Mouse (Mus musculus): ENCODE data around the gene Creg1. TPM values are rescaled to one million over a fixed set of nuclear protein-coding genes. Genes with fewer than 3 reads are reported as not detected.
A peak's percentile ranks its signal among the peaks of the same experiment; 100 is the strongest.

The Creg1 gene
- polyA plus RNA-seq, 1 experiment from 2014 or later, result 334 TPM

DNA sequence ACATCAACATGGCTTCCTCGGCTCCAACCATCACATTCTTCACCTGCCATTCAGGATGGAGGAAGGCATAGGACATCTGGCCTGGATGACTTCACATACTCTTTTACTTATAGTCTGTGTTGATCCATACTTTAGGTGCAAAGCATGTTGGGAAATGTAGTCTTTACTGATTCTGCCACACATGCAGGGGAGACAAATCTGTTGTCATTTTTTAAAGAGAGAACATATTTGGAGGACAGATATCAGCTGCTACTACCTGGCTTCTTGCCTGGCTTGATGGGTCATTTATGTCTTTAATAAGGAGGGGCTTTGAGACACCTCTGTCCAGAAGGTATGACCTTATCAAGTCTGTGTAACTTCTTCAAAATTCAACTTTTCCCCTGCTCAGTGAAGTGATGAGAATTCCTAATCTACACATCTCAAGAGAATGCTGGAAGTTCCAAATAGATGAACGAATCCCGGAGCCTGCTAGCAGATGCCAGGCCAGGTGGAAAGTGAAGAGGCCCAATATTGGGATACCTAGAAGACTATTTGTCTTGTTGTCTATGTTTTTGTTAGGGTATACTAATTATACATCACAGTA, 35.4 kb upstream of the Creg1 start:
- Histone ChIP-seq H3K4me1 (replicated peaks) (peaks cover 7% of the 10 kb centered on the region; the same call in 1 of the 2 replicates), H3K36me3 (replicated peaks) (no peaks in the 10 kb centered on the region)

GRCm38 (mm10) chr1:165730129-165730528, 33.4 kb upstream of the Creg1 start:
- no peak for ATAC-seq (ENCODE audit: insufficient read depth)
- no peak overlapping the region for H3K4me3 ChIP-seq (replicated peaks)
- H3K27ac ChIP-seq (replicated peaks), result no peak overlapping the region
- H3K9ac ChIP-seq, result no peak overlapping the region
- H3K4me1 ChIP-seq (replicated peaks), result peaks cover 2% of the 10 kb centered on the region; the same call in 1 of the 2 replicates
- H3K36me3 ChIP-seq (replicated peaks), result no peaks in the 10 kb centered on the region
- H3K4me2 ChIP-seq, result no peak overlapping the region
- WGBS (ENCODE audit: insufficient replicate concordance), result 14% methylated on average over 1 of the region's 1 CpGs
- no peaks in the 10 kb centered on the region for H3K9me3 ChIP-seq (replicated peaks)
- H3K27me3 ChIP-seq, result no peaks in the 10 kb centered on the region

More for the DNA sequence above, 35.4 kb upstream of the Creg1 start:
- WGBS (ENCODE audit: insufficient replicate concordance), result 65% methylated on average over 3 of the region's 3 CpGs
- no peaks in the 10 kb centered on the region for H3K27me3 ChIP-seq
- H3K9me3 ChIP-seq (replicated peaks), result no peaks in the 10 kb centered on the region
- no peak overlapping the region for H3K27ac ChIP-seq (replicated peaks)
- H3K4me3 ChIP-seq (replicated peaks), result no peak overlapping the region
- H3K4me2 ChIP-seq, result no peak overlapping the region
- no peak for ATAC-seq (ENCODE audit: insufficient read depth)
- no peak overlapping the region for H3K9ac ChIP-seq

DNA sequence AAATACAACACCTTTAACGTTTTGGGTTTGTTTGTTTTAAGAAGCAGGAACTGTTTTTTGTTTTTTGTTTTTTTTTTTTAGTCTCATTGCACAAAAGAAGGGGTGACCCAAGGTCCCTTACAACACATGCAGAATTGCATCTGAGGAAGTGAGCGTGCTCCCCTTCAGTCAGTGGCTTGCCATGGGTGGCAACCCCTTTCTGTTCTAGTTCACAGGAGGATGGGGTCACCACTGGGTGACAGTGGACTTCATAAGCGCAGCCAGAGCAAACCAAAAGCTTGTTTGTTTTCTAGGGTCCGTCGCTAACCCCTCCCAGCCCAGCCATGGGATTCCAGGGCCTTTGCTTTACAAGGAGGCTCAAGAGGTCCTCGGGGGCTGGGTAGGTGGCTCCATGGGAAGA, 32.0 kb upstream of the Creg1 start:
- Histone ChIP-seq H3K36me3 (replicated peaks) (no peaks in the 10 kb centered on the region), H3K27me3 (no peaks in the 10 kb centered on the region), H3K27ac (replicated peaks) (no peak overlapping the region), H3K9ac (no peak overlapping the region), H3K4me2 (no peak overlapping the region), H3K4me3 (replicated peaks) (no peak overlapping the region), H3K4me1 (replicated peaks) (peaks cover 9% of the 10 kb centered on the region), H3K9me3 (replicated peaks) (no peaks in the 10 kb centered on the region)
- 59% methylated on average over 6 of the region's 6 CpGs for WGBS (ENCODE audit: insufficient replicate concordance)
- no peak for ATAC-seq (ENCODE audit: insufficient read depth)

GRCm38 (mm10) chr1:165734840-165735239, 28.7 kb upstream of the Creg1 start:
- H3K4me1 ChIP-seq (replicated peaks), result peaks cover 13% of the 10 kb centered on the region
- WGBS (ENCODE audit: insufficient replicate concordance), result 68% methylated on average over 2 of the region's 2 CpGs

GRCm38 (mm10) chr1:165735826-165736818, 27.4 kb upstream of the Creg1 start:
- Histone ChIP-seq H3K4me2 (peak overlapping the region; percentile 23; the same call in 1 of the 2 replicates), H3K27me3 (no peaks in the 10 kb centered on the region), H3K4me3 (replicated peaks) (no peak overlapping the region), H3K9ac (no peak overlapping the region), H3K4me1 (replicated peaks) (peaks cover 13% of the 10 kb centered on the region), H3K36me3 (replicated peaks) (no peaks in the 10 kb centered on the region), H3K9me3 (replicated peaks) (no peaks in the 10 kb centered on the region), H3K27ac (replicated peaks) (no peak overlapping the region)
- peak; percentile 37; the same call in 1 of the 2 replicates for ATAC-seq (ENCODE audit: insufficient read depth)
- 25% methylated on average over 20 of the region's 20 CpGs for WGBS (ENCODE audit: insufficient replicate concordance)

More at GRCm38 (mm10) chr1:165734840-165735239, 28.7 kb upstream of the Creg1 start:
- Histone ChIP-seq H3K9ac (no peak overlapping the region), H3K36me3 (replicated peaks) (no peaks in the 10 kb centered on the region), H3K4me3 (replicated peaks) (no peak overlapping the region), H3K27ac (replicated peaks) (no peak overlapping the region), H3K4me2 (no peak overlapping the region), H3K27me3 (no peaks in the 10 kb centered on the region), H3K9me3 (replicated peaks) (no peaks in the 10 kb centered on the region)
- ATAC-seq (ENCODE audit: insufficient read depth), result no peak

- Histone ChIP-seq H3K27ac (replicated peaks) (no peak overlapping the region), H3K36me3 (replicated peaks) (no peaks in the 10 kb centered on the region), H3K9ac (no peak overlapping the region), H3K27me3 (no peaks in the 10 kb centered on the region), H3K4me1 (replicated peaks) (peaks cover 13% of the 10 kb centered on the region), H3K4me2 (no peak overlapping the region), H3K9me3 (replicated peaks) (no peaks in the 10 kb centered on the region), H3K4me3 (replicated peaks) (no peak overlapping the region)
- ATAC-seq (ENCODE audit: insufficient read depth), result no peak
- 42% methylated on average over 5 of the region's 5 CpGs for WGBS (ENCODE audit: insufficient replicate concordance)
These were observed 26.1 kb upstream of the Creg1 start for GRCm38 (mm10) chr1:165737451-165737850.

DNA sequence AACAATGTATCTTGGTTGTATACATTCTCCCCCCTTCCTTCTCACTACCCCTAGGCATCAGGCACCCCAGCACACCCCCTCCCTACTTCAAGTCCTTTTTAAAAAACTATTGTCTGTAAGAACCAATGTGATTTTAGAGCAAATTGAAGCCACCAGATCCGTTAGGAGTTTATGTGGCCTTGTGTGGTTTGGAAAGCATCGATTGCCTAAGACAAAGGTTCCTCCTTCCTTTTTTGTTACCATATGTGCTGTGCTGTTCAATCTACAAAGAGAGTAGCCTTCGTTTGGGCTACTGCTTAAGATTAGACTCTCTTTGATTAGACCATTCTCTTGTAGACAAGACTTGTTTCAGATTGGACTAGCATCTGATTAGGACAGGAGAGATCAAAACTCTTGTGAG, 25.7 kb upstream of the Creg1 start:
- no peak overlapping the region for H3K9ac ChIP-seq
- 20% methylated on average over 3 of the region's 3 CpGs for WGBS (ENCODE audit: insufficient replicate concordance)
- H3K4me2 ChIP-seq, result no peak overlapping the region
- H3K9me3 ChIP-seq (replicated peaks), result no peaks in the 10 kb centered on the region
- H3K4me1 ChIP-seq (replicated peaks), result peaks cover 13% of the 10 kb centered on the region
- H3K4me3 ChIP-seq (replicated peaks), result no peak overlapping the region
- no peaks in the 10 kb centered on the region for H3K27me3 ChIP-seq
- H3K27ac ChIP-seq (replicated peaks), result no peak overlapping the region
- no peaks in the 10 kb centered on the region for H3K36me3 ChIP-seq (replicated peaks)
- no peak for ATAC-seq (ENCODE audit: insufficient read depth)

GRCm38 (mm10) chr1:165738985-165739384, 24.6 kb upstream of the Creg1 start:
- 59% methylated on average over 1 of the region's 1 CpGs for WGBS (ENCODE audit: insufficient replicate concordance)
- Histone ChIP-seq H3K27ac (replicated peaks) (no peak overlapping the region), H3K27me3 (no peaks in the 10 kb centered on the region), H3K4me2 (no peak overlapping the region), H3K9me3 (replicated peaks) (no peaks in the 10 kb centered on the region), H3K36me3 (replicated peaks) (no peaks in the 10 kb centered on the region), H3K4me3 (replicated peaks) (no peak overlapping the region), H3K9ac (no peak overlapping the region), H3K4me1 (replicated peaks) (peaks cover 13% of the 10 kb centered on the region)
- ATAC-seq (ENCODE audit: insufficient read depth), result no peak

DNA sequence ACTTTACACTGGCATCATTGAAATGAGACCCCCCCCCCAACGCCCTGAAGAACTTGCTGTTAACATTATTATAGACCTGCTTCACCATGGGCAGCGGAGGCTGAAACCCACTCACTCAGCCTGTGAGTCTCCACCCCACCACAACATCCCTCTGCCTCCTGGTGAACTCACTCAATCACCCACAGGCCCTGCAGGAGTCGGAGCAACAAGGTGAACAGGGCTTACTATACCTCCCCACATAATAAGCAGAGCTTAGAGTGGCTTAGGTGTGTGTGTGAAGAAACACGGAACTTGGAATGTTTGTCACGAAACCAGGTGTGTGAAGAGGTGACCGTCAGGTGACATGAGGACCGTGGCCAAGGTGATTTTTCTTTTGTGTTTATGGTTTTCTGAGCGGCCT, 21.6 kb upstream of the Creg1 start:
- Histone ChIP-seq H3K9ac (no peak overlapping the region), H3K4me2 (no peak overlapping the region), H3K27ac (replicated peaks) (no peak overlapping the region), H3K4me1 (replicated peaks) (no peaks in the 10 kb centered on the region), H3K36me3 (replicated peaks) (no peaks in the 10 kb centered on the region), H3K9me3 (replicated peaks) (no peaks in the 10 kb centered on the region), H3K4me3 (replicated peaks) (no peak overlapping the region), H3K27me3 (0 out of 2 replicates have a peak, but pooled peaks cover 1% of the 10 kb centered on the region)
- ATAC-seq (ENCODE audit: insufficient read depth), result no peak
- WGBS (ENCODE audit: insufficient replicate concordance), result 63% methylated on average over 8 of the region's 8 CpGs

GRCm38 (mm10) chr1:165748053-165748452, 15.5 kb upstream of the Creg1 start:
- peaks cover 10% of the 10 kb centered on the region; the same call in 1 of the 2 replicates for H3K27me3 ChIP-seq
- no peaks in the 10 kb centered on the region for H3K36me3 ChIP-seq (replicated peaks)
- ATAC-seq (ENCODE audit: insufficient read depth), result no peak
- no peak overlapping the region for H3K9ac ChIP-seq
- no peaks in the 10 kb centered on the region for H3K9me3 ChIP-seq (replicated peaks)
- 39% methylated on average over 11 of the region's 11 CpGs for WGBS (ENCODE audit: insufficient replicate concordance)
- H3K27ac ChIP-seq (replicated peaks), result no peak overlapping the region
- H3K4me3 ChIP-seq (replicated peaks), result no peak overlapping the region
- no peaks in the 10 kb centered on the region for H3K4me1 ChIP-seq (replicated peaks)
- no peak overlapping the region for H3K4me2 ChIP-seq

DNA sequence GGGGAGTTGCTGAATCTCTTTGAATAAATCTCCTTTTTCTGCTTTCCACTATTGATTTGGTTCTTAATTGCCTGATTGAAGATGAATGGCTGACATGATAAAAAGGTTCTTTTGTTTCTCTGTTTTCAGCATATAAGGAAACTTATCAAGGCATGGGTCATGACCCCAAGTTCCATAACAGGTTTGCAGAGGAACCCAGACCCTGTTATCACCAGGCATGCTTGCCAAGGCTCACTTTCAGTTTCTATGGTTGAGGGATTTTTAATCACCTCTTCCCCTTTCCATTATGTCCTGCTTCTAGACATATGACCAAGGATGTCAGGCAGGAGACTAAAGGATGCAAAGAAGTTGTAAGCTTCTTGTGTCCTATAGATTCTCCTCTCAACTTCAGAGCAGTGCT, 12.4 kb upstream of the Creg1 start:
- ATAC-seq (ENCODE audit: insufficient read depth), result no peak
- H3K4me1 ChIP-seq (replicated peaks), result no peaks in the 10 kb centered on the region

More for the DNA sequence above, 12.4 kb upstream of the Creg1 start:
- Histone ChIP-seq H3K9ac (no peak overlapping the region), H3K9me3 (replicated peaks) (no peaks in the 10 kb centered on the region), H3K36me3 (replicated peaks) (no peaks in the 10 kb centered on the region), H3K4me2 (no peak overlapping the region), H3K27ac (replicated peaks) (no peak overlapping the region), H3K4me3 (replicated peaks) (no peak overlapping the region), H3K27me3 (peaks cover 10% of the 10 kb centered on the region; the same call in 1 of the 2 replicates)

All from liver, embryonic 15.5 days (tissue).